Mouse (Mus musculus) inflammation-experienced regulatory T-cells, adult 6 months (primary cell): ENCODE results near the gene Gpr18. TPM values are rescaled to one million over a fixed set of nuclear protein-coding genes. Genes with fewer than 3 reads are reported as not detected.
"Not testable (repeated sequence)": the region's sequence is repeated elsewhere in the genome, so short reads cannot be mapped to it uniquely, and the experiment has no call there.

ENCODE experiments used
- ATAC-seq: one replicate; pipeline ENCODE4 v1.8.0; 2017
- polyA plus RNA-seq, 3 experiments: library from polyadenylated mRNA; unstranded; fragments of 100-300 nt; shearing (Covaris generic); gene quantifications; one replicate each; pipeline ENCODE4 v1.2.1; 2017

Gpr18 gene
- polyA plus RNA-seq, 3 experiments from 2014 or later = 51.6 to 79.6 (median 77.9) TPM

GRCm38 (mm10) chr14:121884150-121884797 lies 31.3 kb downstream of the Gpr18 start:
- no peak for ATAC-seq

GRCm38 (mm10) chr14:121881211-121881610 lies 34.4 kb downstream of the Gpr18 start:
- ATAC-seq = peak; percentile 29

DNA sequence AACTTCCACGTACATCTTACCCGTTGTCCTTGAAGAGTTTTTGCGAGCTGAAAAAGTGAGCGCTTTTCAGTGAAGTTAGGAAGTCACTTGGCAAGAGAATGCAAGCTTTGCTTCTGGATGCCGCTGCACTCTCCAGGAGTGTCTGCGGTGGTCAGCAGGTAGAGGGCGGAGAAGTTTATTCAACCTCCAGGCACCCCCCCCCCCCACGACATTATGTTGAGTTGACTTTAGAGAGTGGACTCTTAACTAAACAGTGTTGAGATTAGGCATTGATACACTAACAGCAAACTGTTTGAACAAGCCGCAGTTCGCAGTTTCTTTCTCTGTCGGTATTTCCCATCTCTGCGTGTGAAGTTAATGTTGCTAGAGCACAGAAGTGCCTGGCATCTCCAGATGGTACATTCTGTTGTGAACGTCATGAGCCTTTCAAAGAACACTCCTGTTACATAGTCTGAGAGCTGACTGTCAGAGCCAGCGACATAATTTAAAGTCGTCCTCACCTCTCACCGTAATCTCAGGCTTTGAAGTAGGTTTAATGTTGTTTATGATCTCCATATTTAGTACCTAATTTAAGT lies 36.2 kb downstream of the Gpr18 start:
- ATAC-seq = peak; percentile 20

DNA sequence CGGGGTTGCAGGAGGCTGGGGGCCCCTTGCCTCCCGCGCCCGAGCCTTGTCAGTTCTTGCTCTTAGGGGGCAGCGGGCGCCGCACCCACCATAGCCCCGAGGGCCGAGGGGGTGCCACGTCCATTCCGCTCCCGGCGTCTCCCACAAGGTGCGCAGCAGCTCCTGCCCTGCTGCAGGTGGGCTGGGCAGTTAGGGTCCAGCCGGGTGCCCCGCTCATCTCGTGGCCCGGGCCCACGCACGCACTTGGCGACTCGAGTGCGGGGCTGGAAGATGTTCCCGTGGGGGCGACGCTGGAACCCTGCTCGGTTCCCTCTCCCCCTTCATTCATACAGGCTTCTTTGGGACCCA lies 36.7 kb downstream of the Gpr18 start:
- no peak for ATAC-seq

GRCm38 (mm10) chr14:121878176-121878858 lies 37.3 kb downstream of the Gpr18 start, which contains the start of gene Ubac2:
TSS of gene Ubac2 (plus strand) at chr14:121878620.
- peak; percentile 81 for ATAC-seq

DNA sequence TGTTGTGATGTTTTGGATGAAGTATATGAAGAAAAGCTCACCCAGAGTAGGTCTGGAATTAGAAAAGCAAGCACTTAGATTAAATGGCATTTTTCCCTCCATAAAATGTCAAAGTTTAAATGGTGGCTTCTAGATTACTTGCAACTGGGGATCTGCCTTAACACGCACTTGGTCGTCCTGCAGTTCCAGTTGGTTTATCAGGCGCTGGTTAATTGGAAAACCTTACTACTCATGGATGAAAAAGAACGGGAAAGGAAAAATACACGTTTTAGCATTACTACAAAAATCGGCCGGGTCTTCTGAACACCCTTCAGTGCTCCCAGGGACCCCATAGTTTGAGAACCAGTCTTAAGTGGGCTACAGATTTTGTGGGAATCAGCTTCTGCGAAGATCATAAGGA lies 37.9 kb downstream of the Gpr18 start:
- no peak for ATAC-seq

DNA sequence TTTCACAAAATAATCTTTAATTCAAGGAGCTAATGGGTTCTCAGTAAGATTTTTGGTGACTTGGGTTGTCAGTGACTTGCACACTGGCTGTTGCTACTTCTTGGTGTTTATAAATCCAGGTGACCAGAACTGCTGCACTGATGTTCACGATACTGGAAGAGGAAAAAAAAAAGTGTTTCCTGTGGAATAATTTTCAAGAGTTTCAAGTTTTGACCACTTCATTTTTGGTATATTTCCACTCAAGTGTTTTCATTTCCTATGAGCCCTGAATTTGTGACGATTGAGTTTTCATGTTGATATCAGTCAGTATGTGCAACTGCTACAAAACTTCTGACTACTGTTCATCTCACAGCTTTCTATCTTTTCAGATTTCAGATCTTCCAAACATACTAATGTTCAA lies 38.7 kb downstream of the Gpr18 start:
- no peak for ATAC-seq

- ATAC-seq = not testable (repeated sequence)
These were observed 39.4 kb downstream of the Gpr18 start for GRCm38 (mm10) chr14:121876190-121876589.

DNA sequence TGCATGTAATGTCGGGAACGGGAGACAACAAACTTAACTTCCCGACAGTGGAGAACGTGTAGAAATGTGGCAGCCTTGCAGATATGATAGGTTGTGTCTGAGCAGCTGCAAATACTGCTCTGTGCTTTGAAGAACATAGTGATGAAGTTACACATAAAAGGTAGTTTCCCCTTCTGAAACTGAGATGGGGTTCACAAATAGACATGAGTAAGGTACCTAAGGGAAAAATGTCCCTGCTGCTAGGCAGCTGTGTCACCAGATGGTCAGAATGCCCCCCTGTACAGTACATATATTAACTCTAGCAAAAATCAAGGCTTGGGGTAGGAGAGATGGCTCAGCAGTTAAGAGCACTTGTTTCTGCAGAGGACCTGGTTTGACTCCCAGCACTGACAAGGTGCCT lies 41.9 kb downstream of the Gpr18 start:
- no peak for ATAC-seq

DNA sequence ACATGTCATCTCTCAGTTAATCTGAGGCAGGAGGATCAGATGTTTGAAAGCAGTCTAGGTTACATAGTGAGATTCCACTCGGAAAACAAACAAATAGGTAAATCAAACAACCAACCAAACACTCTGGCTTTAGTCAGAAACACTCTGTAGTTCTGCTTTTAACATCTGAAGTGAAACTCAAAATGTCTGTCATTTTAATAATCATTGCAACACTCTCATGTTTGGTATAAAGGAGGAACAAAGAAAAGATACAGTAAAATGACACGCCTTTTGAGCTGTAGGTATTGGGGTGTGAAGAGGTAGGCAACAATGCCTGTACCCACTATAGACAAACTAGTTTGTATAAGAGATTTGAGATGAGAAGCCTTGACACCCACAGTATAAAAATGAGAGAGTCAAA lies 42.4 kb downstream of the Gpr18 start:
- ATAC-seq = no peak

DNA sequence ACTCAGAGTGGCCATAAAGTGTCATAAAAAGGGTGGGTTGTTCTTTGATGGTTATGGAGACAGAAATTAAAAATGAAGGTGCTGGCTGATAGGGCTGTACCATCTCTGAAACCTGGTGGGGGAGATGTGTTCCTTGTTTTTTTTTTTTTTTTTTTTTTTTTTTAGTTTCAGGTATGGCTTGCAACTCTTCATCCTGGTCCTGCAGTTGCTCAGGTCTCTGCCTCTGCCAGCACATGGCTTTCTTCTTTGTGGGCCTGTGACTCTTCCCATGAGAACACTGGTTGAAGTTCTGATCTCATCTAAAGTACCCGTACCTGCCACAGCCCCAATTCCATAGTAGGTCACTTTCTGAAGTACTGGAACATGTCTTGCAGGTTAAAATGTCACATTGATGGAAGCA lies 42.8 kb downstream of the Gpr18 start:
- ATAC-seq = no peak

GRCm38 (mm10) chr14:121869111-121869510 lies 46.5 kb downstream of the Gpr18 start:
- no peak for ATAC-seq

- no peak for ATAC-seq
These were observed 49.0 kb downstream of the Gpr18 start for GRCm38 (mm10) chr14:121866574-121866973.

DNA sequence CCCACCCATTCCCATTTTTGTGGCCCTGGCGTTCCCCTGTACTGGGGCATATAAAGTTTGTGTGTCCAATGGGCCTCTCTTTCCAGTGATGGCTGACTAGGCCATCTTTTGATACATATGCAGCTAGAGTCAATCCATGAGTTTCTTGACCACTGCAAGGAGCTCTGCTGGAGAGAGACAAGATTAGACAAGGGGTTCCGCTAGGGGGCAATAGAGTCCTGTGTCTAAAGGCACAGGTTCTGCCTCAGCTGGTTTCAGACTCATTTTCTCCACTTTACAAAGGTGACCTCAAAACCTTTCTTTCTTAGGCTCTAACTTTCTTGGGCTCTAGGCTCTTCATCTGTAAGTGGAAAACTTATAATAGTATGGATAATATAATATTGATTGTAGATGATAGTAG lies 50.4 kb downstream of the Gpr18 start:
- peak; percentile 94 for ATAC-seq

Other genes starting within 250 kb of the Gpr18 start
- 1 to 10 TPM; 1.7 to 7.9 (median 3.9) TPM for gene Dock9, start 117.9 kb downstream of the Gpr18 start, polyA plus RNA-seq
- gene Ubac2, start 37.2 kb downstream of the Gpr18 start, polyA plus RNA-seq = 10 to 100 TPM; 47.9 to 88.3 (median 78.9) TPM
- 100 to 1,000 TPM; 108 to 142 (median 140) TPM for gene Gpr183, start 49.4 kb upstream of the Gpr18 start, polyA plus RNA-seq
- gene Timm8a2, start 118.9 kb upstream of the Gpr18 start, polyA plus RNA-seq = not detected
- gene Tm9sf2, start 191.3 kb upstream of the Gpr18 start, polyA plus RNA-seq = 10 to 100 TPM; 59.0 to 98.1 (median 74.1) TPM